Mouse (Mus musculus) central nervous system, embryonic 18 days (tissue): ENCODE data around the gene Mab21l1. TPM values are rescaled to one million over a fixed set of nuclear protein-coding genes. Genes with fewer than 3 reads are reported as not detected.

Experiments used
- polyA plus RNA-seq: library from polyadenylated mRNA; depleted of rRNA; stranded (reverse); fragments of >200 nt; gene quantifications from 2 replicates; pipeline ENCODE4 v1.2.3, GENCODE M21; 2012; rRNA removed

The Mab21l1 gene
- polyA plus RNA-seq = 31.3 and 41.4 TPM in 2 replicates

GRCm38 (mm10) chr3:55782056-55782687, at the start of gene Mab21l1:
Gene Mab21l1, plus strand, starts transcription at chr3:55782510.

